Mouse (Mus musculus) limb, embryonic 14.5 days (tissue): ENCODE measurements at regions not wholly inside any gene's neighbourhood (a gene's known extent, or its start where the extent isn't known, plus 50 kb on each side); places are given as distances from the start of the nearest gene placed in this dataset.

Source experiments
- ATAC-seq: fragments of 200-750 bp; cut with Nextera tagmentation; 2 replicates; pipeline ENCODE4 v1.8.0; 2017; ENCODE audit warnings: low read depth, moderate number of reproducible peaks, moderate TSS enrichment; ENCODE audit not compliant: low FRiP score
- DNase-seq: peaks from one replicate; pipeline ENCODE4 v3.0.0-alpha.2; 2015; ENCODE audit warnings: low spot score
- H3K27ac ChIP-seq: fragments of 300-500 bp; sonication (generic); replicated peaks from 2 replicates; pipeline ENCODE4 v1.5.1; 2014; ENCODE audit warnings: low read depth, mild to moderate bottlenecking, low read length, moderate library complexity, mixed read lengths
- H3K27me3 ChIP-seq: fragments of 300-500 bp; sonication (generic); 2 replicates; pipeline ENCODE4 v1.6.1; 2014; ENCODE audit warnings: low read length, mixed read lengths; ENCODE audit not compliant: control insufficient read depth, insufficient read depth
- H3K36me3 ChIP-seq: fragments of 300-500 bp; sonication (generic); 2 replicates; pipeline ENCODE4 v1.6.1; 2014; ENCODE audit warnings: mild to moderate bottlenecking, low read length, moderate library complexity, mixed read lengths; ENCODE audit not compliant: control insufficient read depth, insufficient read depth
- H3K4me1 ChIP-seq: fragments of 300-500 bp; sonication (generic); 2 replicates; pipeline ENCODE4 v1.6.1; 2014; ENCODE audit warnings: antibody characterized with exemption, low read length, mixed read lengths; ENCODE audit not compliant: control insufficient read depth, insufficient read depth
- H3K4me2 ChIP-seq: fragments of 300-500 bp; sonication (generic); replicated peaks from 2 replicates; pipeline ENCODE4 v1.6.1; 2014; ENCODE audit warnings: low read depth, mild to moderate bottlenecking, low read length, moderate library complexity; ENCODE audit not compliant: severe bottlenecking
- H3K4me3 ChIP-seq: fragments of 300-500 bp; sonication (generic); replicated peaks from 2 replicates; pipeline ENCODE4 v1.5.1; 2014; ENCODE audit warnings: low read length
- H3K9ac ChIP-seq: fragments of 300-500 bp; sonication (generic); 2 replicates; pipeline ENCODE4 v1.6.1; 2014; ENCODE audit warnings: mild to moderate bottlenecking, low read depth, low read length, moderate library complexity; ENCODE audit not compliant: severe bottlenecking
- H3K9me3 ChIP-seq: fragments of 300-500 bp; sonication (generic); 2 replicates; pipeline ENCODE4 v1.6.1; 2016; ENCODE audit warnings: low read length; ENCODE audit not compliant: control insufficient read depth
- POLR2A ChIP-seq: fragments of 200-500 bp; IDR thresholded peaks from 2 replicates; pipeline ENCODE4 v1.8.0; 2012; ENCODE audit warnings: inconsistent platforms, mild to moderate bottlenecking, moderate library complexity, borderline replicate concordance; ENCODE audit not compliant: insufficient read depth, insufficient read length; ENCODE audit errors: extremely low read depth
- WGBS: fragments of 180-500 bp; shearing (Covaris S2); extraction: QIAGEN DNeasy Blood & Tissue Kit; methylation state at CpG from one replicate; pipeline ENCODE4 v1.1.7; 2014; 5-methylcytosine and 5-hydroxymethylcytosine counted together

GRCm38 (mm10) chr2:159586697-159587473, 747.1 kb downstream of the Gm826 start:
- DNase-seq, result peak; percentile 29
- Histone ChIP-seq H3K4me3 (no peak overlapping the region), H3K36me3 (no peaks in the 10 kb centered on the region), H3K4me1 (peaks cover 11% of the 10 kb centered on the region; the same call in 1 of the 2 replicates), H3K9ac (no peak overlapping the region), H3K4me2 (no peak overlapping the region), H3K9me3 (no peaks in the 10 kb centered on the region), H3K27me3 (no peaks in the 10 kb centered on the region), H3K27ac (no peak overlapping the region)
- ATAC-seq, result no peak
- WGBS, result 11% methylated on average over 6 of the region's 6 CpGs
- TF ChIP-seq POLR2A, result no peak

- H3K9ac ChIP-seq, result no peak overlapping the region
- H3K27me3 ChIP-seq, result no peaks in the 10 kb centered on the region
- no peak overlapping the region for H3K4me2 ChIP-seq
- no peak for TF ChIP-seq POLR2A
- H3K36me3 ChIP-seq, result no peaks in the 10 kb centered on the region
- DNase-seq (no peak), ATAC-seq (no peak)
- peaks cover 11% of the 10 kb centered on the region for H3K4me1 ChIP-seq
- H3K9me3 ChIP-seq, result no peaks in the 10 kb centered on the region
- WGBS, result 92% methylated on average over 2 of the region's 2 CpGs
- H3K4me3 ChIP-seq, result no peak overlapping the region
- H3K27ac ChIP-seq, result no peak overlapping the region
Observed at GRCm38 (mm10) chr2:159591396-159592124, 742.4 kb downstream of the Gm826 start.

DNA sequence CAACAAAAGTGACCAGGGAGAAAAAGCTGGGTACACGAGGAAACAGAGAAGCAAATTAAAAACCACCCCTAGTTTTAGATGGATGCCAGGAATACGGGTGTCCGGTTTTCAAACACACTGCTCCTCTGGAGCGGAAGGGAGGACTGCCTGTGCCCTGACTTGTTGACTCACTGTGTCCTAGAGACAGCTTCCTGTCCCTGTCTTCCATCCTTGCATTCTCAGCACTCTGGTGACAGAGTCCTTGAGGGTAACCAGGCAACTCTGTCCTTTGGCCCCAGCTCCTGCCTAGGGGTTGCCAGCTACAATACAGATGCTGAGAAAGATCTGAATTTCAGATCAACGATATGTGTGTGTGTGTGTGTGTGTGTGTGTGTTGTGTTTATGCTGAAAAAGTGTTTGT, 741.1 kb downstream of the Gm826 start:
- Histone ChIP-seq H3K27ac (no peak overlapping the region), H3K36me3 (no peaks in the 10 kb centered on the region), H3K4me1 (peaks cover 6% of the 10 kb centered on the region; the same call in 1 of the 2 replicates), H3K4me2 (no peak overlapping the region), H3K27me3 (no peaks in the 10 kb centered on the region), H3K4me3 (no peak overlapping the region), H3K9me3 (no peaks in the 10 kb centered on the region), H3K9ac (no peak overlapping the region)
- no peak for TF ChIP-seq POLR2A
- WGBS, result 65% methylated on average over 5 of the region's 5 CpGs
- DNase-seq (no peak), ATAC-seq (no peak)

DNA sequence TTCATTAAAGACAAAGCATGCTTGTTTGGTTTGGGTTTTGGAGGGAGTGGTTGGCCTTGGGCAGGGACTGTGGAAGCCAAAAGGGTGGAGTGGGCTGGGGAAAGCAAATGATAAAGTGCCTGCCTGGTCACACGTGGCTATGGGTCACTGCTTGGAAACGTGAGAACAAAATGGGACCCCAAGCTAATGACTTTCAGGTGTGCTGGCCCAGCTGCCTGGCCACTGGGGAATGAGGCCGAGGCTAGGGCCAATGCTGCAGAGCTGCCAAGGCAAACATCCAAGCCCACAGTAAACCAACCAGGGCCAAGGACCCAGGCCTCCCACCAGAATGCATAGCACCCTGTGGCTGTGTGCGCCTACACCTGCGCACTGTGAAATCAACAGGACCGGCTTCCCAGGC, 737.7 kb downstream of the Gm826 start:
- no peaks in the 10 kb centered on the region for H3K36me3 ChIP-seq
- H3K4me1 ChIP-seq, result peaks cover 10% of the 10 kb centered on the region; the same call in 1 of the 2 replicates
- no peak for TF ChIP-seq POLR2A
- no peaks in the 10 kb centered on the region for H3K27me3 ChIP-seq
- no peak overlapping the region for H3K9ac ChIP-seq
- H3K4me2 ChIP-seq, result no peak overlapping the region
- H3K9me3 ChIP-seq, result no peaks in the 10 kb centered on the region
- H3K27ac ChIP-seq, result no peak overlapping the region
- whole genome bisulfite sequencing, result 46% methylated on average over 6 of the region's 6 CpGs
- H3K4me3 ChIP-seq, result no peak overlapping the region
- no peak for ATAC-seq
- no peak for DNase-seq

GRCm38 (mm10) chr2:159598080-159598479, 735.9 kb downstream of the Gm826 start:
- Histone ChIP-seq H3K27me3 (no peaks in the 10 kb centered on the region), H3K36me3 (no peaks in the 10 kb centered on the region), H3K4me2 (no peak overlapping the region), H3K4me3 (no peak overlapping the region), H3K9ac (no peak overlapping the region), H3K9me3 (no peaks in the 10 kb centered on the region), H3K27ac (no peak overlapping the region), H3K4me1 (peaks cover 10% of the 10 kb centered on the region; the same call in 1 of the 2 replicates)
- TF ChIP-seq POLR2A, result no peak
- DNase-seq (no peak), ATAC-seq (no peak)
- WGBS, result 54% methylated on average over 3 of the region's 3 CpGs
